Mouse (Mus musculus) adrenal gland, postnatal 0 days (tissue): Measurements from ENCODE around the gene Pla2g4d. TPM values are rescaled to one million over a fixed set of nuclear protein-coding genes. Genes with fewer than 3 reads are reported as not detected.

Experiments
- polyA plus RNA-seq: library from polyadenylated mRNA; unstranded; fragments of >200 nt; fragmentation: Nextera tagmentation; extraction: Ambion mirVana; gene quantifications from 2 replicates; pipeline ENCODE4 v1.2.1, GENCODE M21; 2015

Pla2g4d gene
- 0.11 and 0.22 TPM in 2 replicates for polyA plus RNA-seq

DNA sequence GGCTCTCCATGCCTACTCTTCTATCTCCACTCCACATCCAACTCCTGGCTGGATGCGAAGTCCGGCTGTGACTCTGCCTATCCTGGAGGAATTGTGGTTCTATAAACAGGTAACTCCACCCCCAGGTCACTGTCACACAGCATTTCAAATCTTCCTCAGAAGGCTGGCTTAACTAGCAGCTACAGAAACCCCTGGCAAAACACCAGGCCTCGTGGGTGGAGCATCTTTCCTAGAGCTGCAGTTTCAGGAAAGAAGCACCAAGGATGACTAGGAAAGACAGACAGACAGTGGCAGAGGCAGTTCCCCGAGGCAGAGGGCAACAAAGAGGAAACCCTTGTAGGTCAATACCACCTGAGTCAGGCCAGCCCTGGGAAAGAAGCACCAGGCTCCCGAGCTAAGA, at the start of gene Pla2g4d:
Gene Pla2g4d (minus strand): TSS at position 203 of the 400 bp plus-strand sequence.

DNA sequence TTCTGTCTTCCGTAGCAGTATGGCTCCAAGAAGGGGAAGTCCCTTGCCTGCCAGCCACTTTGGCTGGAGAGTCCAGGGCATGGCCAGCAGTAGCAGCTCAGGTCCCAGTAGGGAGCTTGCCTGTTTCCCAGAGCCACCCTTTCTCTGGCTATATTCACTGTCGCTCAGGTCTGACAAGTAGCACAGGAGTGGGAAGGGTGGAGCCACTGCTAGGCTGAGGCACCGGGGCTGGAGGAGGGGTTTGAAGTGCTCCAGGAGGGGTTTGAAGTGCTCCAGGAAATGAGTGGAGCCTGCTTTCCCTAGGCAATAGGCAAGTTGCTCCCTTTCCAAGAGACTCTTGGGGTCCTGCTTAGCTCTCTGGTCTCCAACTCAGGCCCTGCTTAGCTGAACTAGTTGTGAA, 25.0 kb upstream of the Pla2g4d start, which contains the start of gene Pla2g4f:
Gene Pla2g4f (minus strand): TSS at position 190 of the 400 bp plus-strand sequence.

DNA sequence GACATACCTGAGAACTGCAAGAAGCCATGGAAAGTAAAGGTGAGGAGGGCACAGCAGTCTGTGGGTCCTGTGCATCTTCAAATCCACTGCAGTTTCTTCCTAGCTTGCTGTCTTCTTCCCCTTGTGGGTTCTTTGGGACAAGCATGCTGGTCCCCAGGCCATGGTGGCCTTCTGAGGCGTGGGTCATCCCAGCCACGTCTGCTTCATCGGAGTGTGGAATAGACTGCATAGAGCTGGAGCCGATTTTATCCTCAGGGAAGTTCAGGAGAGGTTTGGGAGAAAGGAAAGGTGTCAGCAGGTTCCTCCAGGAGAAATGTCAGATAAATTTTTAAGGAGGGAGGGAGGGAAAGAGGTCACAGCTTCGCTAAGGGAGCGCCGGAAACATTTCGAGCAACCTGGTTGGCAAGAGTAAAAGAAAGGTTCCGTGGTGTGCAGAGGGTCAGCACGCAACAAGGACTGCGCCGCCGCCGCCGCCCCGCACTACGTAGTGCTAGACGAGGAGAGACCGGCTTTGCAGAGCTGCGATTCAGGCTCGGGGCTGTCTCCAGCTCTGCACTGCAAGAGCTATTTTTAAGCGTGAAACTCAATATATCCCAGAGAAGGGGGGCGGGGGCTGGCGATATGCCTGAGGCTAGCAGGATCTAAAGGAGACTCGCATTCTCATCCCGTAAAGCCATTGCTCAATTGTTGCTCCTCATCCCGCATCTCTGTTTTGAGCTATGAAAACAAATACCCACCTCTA, 44.1 kb downstream of the Pla2g4d start, which contains the start of gene Pla2g4e:
Gene Pla2g4e (minus strand): TSS at position 657 of the 742 bp plus-strand sequence.

Other genes starting within 250 kb of the Pla2g4d start
- 30.5 and 43.9 TPM in 2 replicates for gene Ehd4, start 134.6 kb downstream of the Pla2g4d start, polyA plus RNA-seq
- gene Pla2g4e, start 43.9 kb downstream of the Pla2g4d start, polyA plus RNA-seq, result 0.68 and 0.95 TPM in 2 replicates
- not detected in 2 replicates for gene Pla2g4f, start 25.0 kb upstream of the Pla2g4d start, polyA plus RNA-seq
- gene Vps39, start 63.9 kb upstream of the Pla2g4d start, polyA plus RNA-seq, result 18.6 and 25.0 TPM in 2 replicates
- gene Ganc, start 114.7 kb upstream of the Pla2g4d start, polyA plus RNA-seq, result 6.2 and 14.0 TPM in 2 replicates
- gene Tmem87a, start 114.9 kb upstream of the Pla2g4d start, polyA plus RNA-seq, result 9.5 and 17.0 TPM in 2 replicates
- gene Capn3, start 166.8 kb upstream of the Pla2g4d start, polyA plus RNA-seq, result 0.95 and 1.8 TPM in 2 replicates